Mouse (Mus musculus) liver, postnatal 0 days (tissue): ENCODE data around the gene Slc27a4.

Experiments used
- CTCF ChIP-seq: sonication (generic); IDR thresholded peaks from 2 replicates; pipeline ENCODE4 v1.5.1; 2016; ENCODE audit warnings: antibody characterized with exemption, low read depth
- EP300 ChIP-seq: IDR thresholded peaks from 2 replicates; pipeline ENCODE4 v1.6.1; 2016; ENCODE audit warnings: antibody characterized with exemption, low read depth, mild to moderate bottlenecking

GRCm38 (mm10) chr2:29820025-29820817 lies 17.8 kb downstream of the Slc27a4 start, which contains the start of gene Urm1:
- no peak for TF ChIP-seq CTCF
- 0 out of 2 replicates have a peak, but pooled peaks have one; percentile 7 for TF ChIP-seq EP300
